Mouse (Mus musculus): ENCODE results near the gene Gm28372. TPM values are rescaled to one million over a fixed set of nuclear protein-coding genes. Genes with fewer than 3 reads are reported as not detected.
A peak's percentile ranks its signal among the peaks of the same experiment; 100 is the strongest.

The Gm28372 gene
- total RNA-seq, 2 experiments from 2014 or later: not detected

- DNase-seq (ENCODE audit: low spot score in 2 of 2): peak; percentile 78 to 82
These were observed 45.4 kb downstream of the Gm28372 start for GRCm38 (mm10) chr2:130450434-130450796.

GRCm38 (mm10) chr2:130451086-130451726, 46.2 kb downstream of the Gm28372 start:
- DNase-seq (ENCODE audit: low spot score in 2 of 2): no peak

- DNase-seq (ENCODE audit: low spot score in 2 of 2): no peak
These were observed 46.7 kb downstream of the Gm28372 start for GRCm38 (mm10) chr2:130451727-130452090.

GRCm38 (mm10) chr2:130452266-130452665, 47.2 kb downstream of the Gm28372 start:
- DNase-seq (ENCODE audit: low spot score in 2 of 2): no peak

GRCm38 (mm10) chr2:130453421-130453820, 48.4 kb downstream of the Gm28372 start:
- no peak for DNase-seq (ENCODE audit: low spot score in 2 of 2)

GRCm38 (mm10) chr2:130454748-130455370, 49.8 kb downstream of the Gm28372 start:
- no peak for DNase-seq (ENCODE audit: low spot score in 2 of 2)

Other genes with a start within 250 kb of the Gm28372 start
- gene Snrpb, start 225.8 kb upstream of the Gm28372 start, total RNA-seq (2021): 100 to 1,000 TPM; 168 to 170 TPM
- gene Tmc2, start 210.0 kb upstream of the Gm28372 start, total RNA-seq (2021): not detected
- gene Nop56, start 130.8 kb upstream of the Gm28372 start, total RNA-seq (2021): 100 to 1,000 TPM; 118 to 134 TPM
- 100 to 1,000 TPM; 406 to 739 TPM for gene Idh3b, start 120.7 kb upstream of the Gm28372 start, total RNA-seq (2021)
- 1 to 10 TPM; 3.7 to 4.4 TPM for gene Ebf4, start 110.1 kb upstream of the Gm28372 start, total RNA-seq (2021)
- gene Cpxm1, start 7.7 kb upstream of the Gm28372 start, total RNA-seq (2021): 1 to 10 TPM; 6.3 to 6.4 TPM
- not detected for gene 1700020A23Rik, start within 50 bp of the Gm28372 start, total RNA-seq (2021)
- gene Tmem239, start 1.2 kb downstream of the Gm28372 start, total RNA-seq (2021): not detected
- gene Vps16, start 19.1 kb downstream of the Gm28372 start, total RNA-seq (2021): 10 to 100 TPM; 47.9 to 71.8 TPM
- gene Pced1a, start 19.5 kb downstream of the Gm28372 start, total RNA-seq (2021): 10 to 100 TPM; 14.8 to 18.7 TPM
- gene Ptpra, start 45.0 kb downstream of the Gm28372 start, total RNA-seq (2021): 100 to 1,000 TPM; 105 to 131 TPM
- 10 to 100 TPM; 52.4 to 62.2 TPM for gene Mrps26, start 158.5 kb downstream of the Gm28372 start, total RNA-seq (2021)
- not detected for gene Oxt, start 170.9 kb downstream of the Gm28372 start, total RNA-seq (2021)
- gene Avp, start 177.3 kb downstream of the Gm28372 start, total RNA-seq (2021): not detected
- 10 to 100 TPM; 13.8 to 14.6 TPM for gene Fastkd5, start 224.8 kb downstream of the Gm28372 start, total RNA-seq (2021)
- 1 to 10 TPM; 5.9 to 6.9 TPM for gene Ubox5, start 224.8 kb downstream of the Gm28372 start, total RNA-seq (2021)
- gene Lzts3, start 237.6 kb downstream of the Gm28372 start, total RNA-seq (2021): 10 to 100 TPM; 12.7 to 17.7 TPM